ENCODE assay signal across 16 mouse cellular contexts in the genomic region with DNA sequence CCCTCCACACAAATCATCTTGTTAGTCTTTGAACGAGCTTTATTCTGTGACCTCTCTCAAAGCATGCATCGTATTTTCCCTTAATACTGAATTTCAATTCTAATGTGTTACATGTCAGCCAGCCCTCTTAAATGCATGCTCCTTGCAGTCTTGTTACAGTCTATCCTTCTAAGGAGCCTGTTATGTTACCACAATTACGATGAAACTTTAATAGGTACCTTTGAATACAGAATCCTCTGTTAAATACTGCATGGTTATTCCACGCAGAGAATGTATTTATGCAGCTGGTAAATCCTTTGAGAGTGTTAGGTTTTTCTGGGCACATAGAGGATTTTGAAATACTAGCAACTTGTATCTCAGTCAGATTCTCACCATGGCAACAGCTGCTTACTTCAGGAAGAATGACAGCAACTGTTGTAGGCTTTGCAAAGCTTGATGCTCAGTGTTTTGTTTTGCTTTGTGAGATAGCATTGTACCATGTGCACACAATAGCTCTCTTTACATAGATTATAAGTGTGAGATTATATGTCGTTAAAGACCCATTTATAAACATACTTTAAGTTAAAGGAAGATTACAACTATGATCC.
DNase-seq lines count a peak whose midpoint lies in the region; ATAC-seq and TF ChIP-seq lines count a peak whose summit lies in the region.
"Had no signal": no experiment of that assay in that cellular context is flagged by ENCODE, and none has a peak within 500 bp of the region (broad histone marks: within the 10 kb centered on the region; RNA-seq: fewer than 3 reads in every experiment).

No protein-coding gene starts in this region.

- H3K9ac ChIP-seq in hindbrain, embryonic 12.5 days: no peak overlapping the region
- no peak overlapping the region for H3K9ac ChIP-seq in hindbrain, embryonic 13.5 days
- H3K9ac ChIP-seq in forebrain, embryonic 14.5 days (ENCODE audit: low read length): no peak overlapping the region
- no peak overlapping the region for H3K9ac ChIP-seq in midbrain, embryonic 12.5 days (replicated peaks)
- no peak overlapping the region for H3K9ac ChIP-seq in intestine, postnatal 0 days (ENCODE audit: low read depth, low read length)
- H3K9ac ChIP-seq: limb, embryonic 15.5 days; neural tube, embryonic 15.5 days had no signal

- no peak for TF ChIP-seq CTCF in brain, embryonic 14.5 days (IDR thresholded peaks at IDR 0.05; ENCODE audit: borderline replicate concordance, extremely low read depth, insufficient read depth, insufficient read length)
- no peak for TF ChIP-seq CTCF in intestine, postnatal 0 days (IDR thresholded peaks at IDR 0.05; ENCODE audit: low read depth)

- no peak for TF ChIP-seq POLR2A in brain, embryonic 14.5 days (IDR thresholded peaks at IDR 0.05; ENCODE audit: borderline replicate concordance, extremely low read depth, insufficient read depth, insufficient read length, poor library complexity, severe bottlenecking)

- H3K4me1 ChIP-seq in hindbrain, embryonic 12.5 days: peaks cover 3% of the 10 kb centered on the region; the same call in 1 of the 2 replicates
- 0 out of 2 replicates have a peak, but pooled peaks cover 3% of the 10 kb centered on the region for H3K4me1 ChIP-seq in hindbrain, embryonic 13.5 days (replicated peaks)
- 0 out of 2 replicates have a peak, but pooled peaks cover 3% of the 10 kb centered on the region for H3K4me1 ChIP-seq in forebrain, embryonic 14.5 days (ENCODE audit: control insufficient read depth, insufficient read depth, low read length)
- peaks cover 5% of the 10 kb centered on the region for H3K4me1 ChIP-seq in midbrain, embryonic 12.5 days
- no peaks in the 10 kb centered on the region for H3K4me1 ChIP-seq in intestine, postnatal 0 days (replicated peaks; ENCODE audit: control insufficient read depth, insufficient read depth, low read length)
- H3K4me1 ChIP-seq: limb, embryonic 15.5 days; neural tube, embryonic 15.5 days had no signal

- intact Hi-C loops in heart, postnatal 10 days (cut with DNase I): no loop called here

- ATAC-seq in hindbrain, embryonic 12.5 days (ENCODE audit: low FRiP score): peak; percentile 68; the same call in 1 of the 2 replicates
- ATAC-seq in hindbrain, embryonic 13.5 days (ENCODE audit: low FRiP score): no peak
- peak; percentile 82 for ATAC-seq in forebrain, embryonic 14.5 days
- ATAC-seq in midbrain, embryonic 12.5 days (ENCODE audit: low FRiP score, low read depth): peak; percentile 88
- ATAC-seq in intestine, postnatal 0 days: no peak

- no peak overlapping the region for H3K4me3 ChIP-seq in hindbrain, embryonic 12.5 days
- no peak overlapping the region for H3K4me3 ChIP-seq in hindbrain, embryonic 13.5 days
- no peak overlapping the region for H3K4me3 ChIP-seq in forebrain, embryonic 14.5 days (ENCODE audit: low read depth, low read length)
- no peak overlapping the region for H3K4me3 ChIP-seq in midbrain, embryonic 12.5 days
- no peak overlapping the region for H3K4me3 ChIP-seq in intestine, postnatal 0 days (ENCODE audit: low read depth, low read length)
- H3K4me3 ChIP-seq: limb, embryonic 15.5 days; neural tube, embryonic 15.5 days had no signal

- no peak overlapping the region for H3K27ac ChIP-seq in hindbrain, embryonic 12.5 days
- no peak overlapping the region for H3K27ac ChIP-seq in hindbrain, embryonic 13.5 days
- H3K27ac ChIP-seq in forebrain, embryonic 14.5 days (ENCODE audit: low read depth, low read length): no peak overlapping the region
- no peak overlapping the region for H3K27ac ChIP-seq in midbrain, embryonic 12.5 days (replicated peaks)
- no peak overlapping the region for H3K27ac ChIP-seq in intestine, postnatal 0 days (ENCODE audit: low read depth, low read length)
- H3K27ac ChIP-seq: limb, embryonic 15.5 days; neural tube, embryonic 15.5 days had no signal

- peak; percentile 85 for DNase-seq in brain, embryonic 14.5 days (ENCODE audit: low read depth)
- peak; percentile 68 for DNase-seq in forebrain, embryonic 14.5 days (ENCODE audit: low spot score)
- DNase-seq in heart, postnatal 10 days: no peak
- DNase-seq in gastrocnemius, adult 8-10 months (ENCODE audit: low spot score in 2 of 2): no peak
- DNase-seq: adrenal gland, adult 8-10 months; cerebellum, postnatal 14 days; kidney, adult 18-20 months; lung, adult 18-20 months; lung, postnatal 4 days; right cerebral cortex, adult 18-20 months had no signal

- no peaks in the 10 kb centered on the region for H3K9me3 ChIP-seq in hindbrain, embryonic 12.5 days (replicated peaks)
- H3K9me3 ChIP-seq in hindbrain, embryonic 13.5 days: no peaks in the 10 kb centered on the region
- H3K9me3 ChIP-seq in forebrain, embryonic 14.5 days (replicated peaks; ENCODE audit: control insufficient read depth, low read length): no peaks in the 10 kb centered on the region
- H3K9me3 ChIP-seq in midbrain, embryonic 12.5 days: no peaks in the 10 kb centered on the region
- no peaks in the 10 kb centered on the region for H3K9me3 ChIP-seq in intestine, postnatal 0 days (ENCODE audit: control insufficient read depth)
- H3K9me3 ChIP-seq: limb, embryonic 15.5 days; neural tube, embryonic 15.5 days had no signal

- no peak overlapping the region for H3K4me2 ChIP-seq in hindbrain, embryonic 12.5 days (replicated peaks)
- H3K4me2 ChIP-seq in hindbrain, embryonic 13.5 days: no peak overlapping the region
- no peak overlapping the region for H3K4me2 ChIP-seq in forebrain, embryonic 14.5 days (ENCODE audit: low read length)
- no peak overlapping the region for H3K4me2 ChIP-seq in midbrain, embryonic 12.5 days (replicated peaks)
- H3K4me2 ChIP-seq in intestine, postnatal 0 days (replicated peaks; ENCODE audit: low read depth): no peak overlapping the region
- H3K4me2 ChIP-seq: limb, embryonic 15.5 days; neural tube, embryonic 15.5 days had no signal

- WGBS in hindbrain, embryonic 12.5 days: 59% methylated on average over 5 of the region's 5 CpGs
- WGBS in hindbrain, embryonic 13.5 days: 49% methylated on average over 5 of the region's 5 CpGs
- 35% methylated on average over 5 of the region's 5 CpGs for WGBS in forebrain, embryonic 14.5 days
- 31% methylated on average over 5 of the region's 5 CpGs for WGBS in midbrain, embryonic 12.5 days
- WGBS in intestine, postnatal 0 days: 80% methylated on average over 5 of the region's 5 CpGs

- no peaks in the 10 kb centered on the region for H3K27me3 ChIP-seq in hindbrain, embryonic 12.5 days
- no peaks in the 10 kb centered on the region for H3K27me3 ChIP-seq in hindbrain, embryonic 13.5 days
- H3K27me3 ChIP-seq in forebrain, embryonic 14.5 days (replicated peaks; ENCODE audit: control insufficient read depth, insufficient read depth, low read length): no peaks in the 10 kb centered on the region
- H3K27me3 ChIP-seq in midbrain, embryonic 12.5 days: peaks cover 36% of the 10 kb centered on the region
- no peaks in the 10 kb centered on the region for H3K27me3 ChIP-seq in intestine, postnatal 0 days (replicated peaks; ENCODE audit: control insufficient read depth, insufficient read depth, low read length)
- H3K27me3 ChIP-seq: limb, embryonic 15.5 days; neural tube, embryonic 15.5 days had no signal

- no peaks in the 10 kb centered on the region for H3K36me3 ChIP-seq in hindbrain, embryonic 12.5 days
- H3K36me3 ChIP-seq in hindbrain, embryonic 13.5 days: no peaks in the 10 kb centered on the region
- H3K36me3 ChIP-seq in forebrain, embryonic 14.5 days (ENCODE audit: control insufficient read depth, insufficient read depth, low read length): no peaks in the 10 kb centered on the region
- no peaks in the 10 kb centered on the region for H3K36me3 ChIP-seq in midbrain, embryonic 12.5 days
- no peaks in the 10 kb centered on the region for H3K36me3 ChIP-seq in intestine, postnatal 0 days (ENCODE audit: control insufficient read depth, insufficient read depth)
- H3K36me3 ChIP-seq: limb, embryonic 15.5 days; neural tube, embryonic 15.5 days had no signal

Comparison
In these comparisons a context has a peak if more than half of its experiments do, and no peak if none do; other contexts are left out.
1. ATAC-seq: peak in hindbrain, embryonic 12.5 days (single experiment), forebrain, embryonic 14.5 days (single experiment) and midbrain, embryonic 12.5 days (single experiment); none in hindbrain, embryonic 13.5 days (single experiment) and intestine, postnatal 0 days (single experiment).
2. DNase-seq: peak in brain, embryonic 14.5 days (single experiment) and forebrain, embryonic 14.5 days (single experiment); none in heart, postnatal 10 days (0 of 2) and gastrocnemius, adult 8-10 months (0 of 2).